Mouse (Mus musculus) cerebellum, adult 9-10 months (tissue): ENCODE measurements around the gene Spice1.
A peak's percentile ranks its signal among the peaks of the same experiment; 100 is the strongest.

Source experiments
- DNase-seq: peaks from one replicate; pipeline ENCODE4 v3.0.0; 2022

Gene Spice1

GRCm38 (mm10) chr16:44375459-44375858, 28.5 kb downstream of the Spice1 start:
- DNase-seq: no peak

- DNase-seq: no peak
Observed at GRCm38 (mm10) chr16:44380006-44380405, 33.1 kb downstream of the Spice1 start.

- DNase-seq: no peak
Observed at GRCm38 (mm10) chr16:44381578-44381977, 34.7 kb downstream of the Spice1 start.

- no peak for DNase-seq
Observed at GRCm38 (mm10) chr16:44383549-44383948, 36.6 kb downstream of the Spice1 start.

- DNase-seq: no peak
Observed at GRCm38 (mm10) chr16:44384251-44384650, 37.3 kb downstream of the Spice1 start.

- DNase-seq: peak; percentile 22
Observed at GRCm38 (mm10) chr16:44391877-44392548, 45.1 kb downstream of the Spice1 start.

- peak; percentile 61 for DNase-seq
Observed at GRCm38 (mm10) chr16:44394577-44395243, 47.8 kb downstream of the Spice1 start, which contains the start of gene Cfap44. Cfap44 (plus strand) TSS chr16:44394796.

- no peak for DNase-seq
Observed at GRCm38 (mm10) chr16:44404933-44405332, 58.0 kb downstream of the Spice1 start.

GRCm38 (mm10) chr16:44407211-44407610, 60.3 kb downstream of the Spice1 start:
- DNase-seq: peak; percentile 36

GRCm38 (mm10) chr16:44408290-44408689, 61.4 kb downstream of the Spice1 start:
- DNase-seq: no peak

- DNase-seq: no peak
Observed at GRCm38 (mm10) chr16:44410176-44410575, 63.3 kb downstream of the Spice1 start.

GRCm38 (mm10) chr16:44417596-44417995, 70.7 kb downstream of the Spice1 start:
- DNase-seq: no peak

- no peak for DNase-seq
Observed at GRCm38 (mm10) chr16:44421735-44422134, 74.8 kb downstream of the Spice1 start.

- DNase-seq: no peak
Observed at GRCm38 (mm10) chr16:44423499-44423898, 76.6 kb downstream of the Spice1 start.

- no peak for DNase-seq
Observed at GRCm38 (mm10) chr16:44428456-44428855, 81.5 kb downstream of the Spice1 start.

- DNase-seq: no peak
Observed at GRCm38 (mm10) chr16:44430021-44430420, 83.1 kb downstream of the Spice1 start.

GRCm38 (mm10) chr16:44434931-44435330, 88.0 kb downstream of the Spice1 start:
- DNase-seq: no peak

- no peak for DNase-seq
Observed at GRCm38 (mm10) chr16:44435481-44435880, 88.6 kb downstream of the Spice1 start.
